Mouse (Mus musculus): ENCODE results near the gene Heatr4.
"Not testable (repeated sequence)": the region's sequence is repeated elsewhere in the genome, so short reads cannot be mapped to it uniquely, and the experiment has no call there.

DNA sequence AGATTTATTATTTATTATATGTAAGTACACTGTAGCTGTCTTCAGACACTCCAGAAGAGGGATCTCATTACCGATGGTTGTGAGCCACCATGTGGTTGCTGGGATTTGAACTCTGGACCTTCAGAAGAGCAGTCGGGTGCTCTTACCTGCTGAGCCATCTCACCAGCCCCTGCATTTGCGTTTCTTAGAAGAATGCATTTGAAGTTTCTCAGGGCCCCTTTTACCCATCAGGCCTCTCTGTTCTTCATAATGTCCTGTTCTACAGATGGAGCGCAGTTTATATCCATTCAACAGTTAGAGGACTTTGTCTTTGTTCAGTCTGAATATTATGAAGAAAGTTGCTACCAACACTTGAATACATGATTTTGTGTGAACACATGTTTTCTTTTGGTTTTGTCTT is 37.6 kb upstream of the Heatr4 start:
- not testable (repeated sequence) for TF ChIP-seq CTCF, EP300 (IDR thresholded peaks at IDR 0.05)

Data from lung, postnatal 0 days (tissue).